Mouse (Mus musculus) liver, postnatal 0 days (tissue): ENCODE measurements around the gene Smarcd1.

Source experiments
- CTCF ChIP-seq: sonication (generic); IDR thresholded peaks from 2 replicates; pipeline ENCODE4 v1.5.1; 2016; ENCODE audit warnings: antibody characterized with exemption, low read depth
- EP300 ChIP-seq: IDR thresholded peaks from 2 replicates; pipeline ENCODE4 v1.6.1; 2016; ENCODE audit warnings: antibody characterized with exemption, low read depth, mild to moderate bottlenecking

- TF ChIP-seq CTCF, result no peak
- no peak for TF ChIP-seq EP300
Observed at GRCm38 (mm10) chr15:99728211-99728610, 26.3 kb downstream of the Smarcd1 start.
